Mouse (Mus musculus): ENCODE data around the gene Slc39a11.

DNA sequence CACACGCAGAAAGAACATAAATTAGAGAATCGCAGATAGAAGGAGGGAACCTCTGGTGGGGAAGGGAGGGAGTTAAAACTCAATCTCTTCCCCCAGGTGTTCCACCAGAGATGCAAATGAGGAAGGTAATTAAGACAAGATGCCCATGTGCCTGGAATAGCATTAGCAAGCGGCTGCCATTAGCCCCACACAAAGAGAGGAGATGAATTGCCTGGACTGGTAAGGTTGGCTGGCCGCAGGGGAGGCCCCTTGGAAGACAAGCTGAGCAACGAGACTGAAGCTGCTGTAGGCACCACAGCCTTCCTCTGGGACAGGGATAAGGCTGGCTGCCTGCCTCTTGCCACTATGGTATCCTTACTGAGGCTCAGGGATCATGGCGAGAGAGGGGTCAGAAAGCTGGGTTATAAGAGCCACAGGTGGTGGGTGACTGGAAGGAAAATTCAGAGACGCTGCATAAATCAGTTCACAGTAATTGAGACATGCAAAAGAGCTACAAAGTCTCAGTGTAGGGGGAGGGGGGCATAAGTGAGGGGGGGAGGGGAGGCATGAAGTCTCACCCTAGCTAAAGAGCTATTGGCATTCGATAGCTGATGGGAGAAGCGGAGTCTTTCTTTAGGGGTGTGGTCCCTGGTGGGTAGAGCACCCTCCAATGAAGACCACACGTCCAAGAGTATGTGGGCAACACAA is 340.5 kb downstream of the Slc39a11 start:
- TF ChIP-seq CTCF (IDR thresholded peaks at IDR 0.05) (no peak), EP300 (IDR thresholded peaks at IDR 0.05) (no peak)

Measured in lung, postnatal 0 days (tissue).